Mouse (Mus musculus) G1E (cell line): ENCODE measurements around the gene Spen.

Experiments used
- CTCF ChIP-seq: IDR thresholded peaks from 2 replicates; pipeline ENCODE4 v1.5.1; 2012; ENCODE audit warnings: low read depth, low read length, inconsistent platforms, mixed read lengths
- GATA1 ChIP-seq: IDR thresholded peaks from 2 replicates; pipeline ENCODE4 v1.6.1; 2012; ENCODE audit warnings: borderline replicate concordance, low read length, inconsistent platforms, mixed read lengths
- GATA2 ChIP-seq: IDR thresholded peaks from 2 replicates; pipeline ENCODE4 v1.6.1; 2012; ENCODE audit warnings: low read depth, low read length, inconsistent platforms, borderline replicate concordance
- POLR2AphosphoS5 ChIP-seq: IDR thresholded peaks from 2 replicates; pipeline ENCODE4 v1.6.1; 2012; ENCODE audit warnings: low read depth, low read length, inconsistent platforms; ENCODE audit not compliant: insufficient replicate concordance
- TAL1 ChIP-seq: conservative IDR thresholded peaks from 2 replicates; pipeline ENCODE4 v1.6.1; 2012; ENCODE audit warnings: low read depth, low read length, inconsistent platforms, mixed read lengths

DNA sequence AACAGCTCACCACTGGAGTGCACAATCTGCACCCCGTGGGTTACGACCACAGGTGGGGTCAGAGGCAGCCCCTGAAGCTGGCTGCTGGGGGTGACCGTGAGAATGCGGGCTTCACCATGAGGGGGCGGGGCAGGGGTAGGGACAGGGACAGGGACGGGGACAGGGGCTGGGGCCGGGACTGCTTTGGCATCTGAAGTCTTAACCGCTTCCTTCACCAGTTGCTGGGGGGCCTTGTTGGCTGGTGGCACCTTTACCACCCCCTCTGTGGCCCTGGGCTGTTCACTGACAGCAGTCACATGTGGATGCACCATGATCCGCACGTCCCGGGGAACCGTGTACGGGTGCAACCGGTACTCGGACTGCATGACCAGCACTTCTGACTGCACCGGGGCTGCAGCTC, 66.9 kb downstream of the Spen start:
- TF ChIP-seq CTCF (no peak), GATA1 (no peak), GATA2 (no peak), TAL1 (no peak), POLR2AphosphoS5 (no peak)
